Mouse (Mus musculus) frontal cortex, postnatal 14 days (tissue): Measurements from ENCODE around the gene Myo1f.

Experiments
- DNase-seq, 2 experiments: peaks; one replicate each; pipeline ENCODE4 v3.0.0; 2022; ENCODE audit warnings: low spot score in 2 of 2

Gene Myo1f

GRCm38 (mm10) chr17:33555223-33555855 is at the start of gene Myo1f:
TSS of gene Myo1f (plus strand) at chr17:33555707.
- DNase-seq = no peak

GRCm38 (mm10) chr17:33508386-33508785 is 47.1 kb upstream of the Myo1f start:
- DNase-seq = no peak

- DNase-seq = no peak
Observed at GRCm38 (mm10) chr17:33510172-33510571, 45.3 kb upstream of the Myo1f start.

- DNase-seq = no peak
Observed at GRCm38 (mm10) chr17:33512441-33513415, 42.8 kb upstream of the Myo1f start.

- no peak for DNase-seq
Observed at GRCm38 (mm10) chr17:33513874-33514273, 41.6 kb upstream of the Myo1f start.

- DNase-seq = no peak
Observed at GRCm38 (mm10) chr17:33520366-33520765, 35.1 kb upstream of the Myo1f start.

GRCm38 (mm10) chr17:33523431-33523917 is 32.0 kb upstream of the Myo1f start:
- DNase-seq = no peak

GRCm38 (mm10) chr17:33523918-33524755 is 31.4 kb upstream of the Myo1f start, which contains the start of gene Adamts10:
TSS of gene Adamts10 (plus strand) at chr17:33524204.
- peak; percentile 39 to 45 for DNase-seq

GRCm38 (mm10) chr17:33524806-33525373 is 30.6 kb upstream of the Myo1f start:
- no peak for DNase-seq

GRCm38 (mm10) chr17:33526506-33526905 is 29.0 kb upstream of the Myo1f start:
- no peak for DNase-seq

GRCm38 (mm10) chr17:33539106-33539675 is 16.3 kb upstream of the Myo1f start:
- DNase-seq = peak in 1 of 2 experiments; percentile 32

GRCm38 (mm10) chr17:33539878-33540277 is 15.6 kb upstream of the Myo1f start:
- no peak for DNase-seq

GRCm38 (mm10) chr17:33549212-33549611 is 6.3 kb upstream of the Myo1f start:
- no peak for DNase-seq

GRCm38 (mm10) chr17:33550388-33550787 is 5.1 kb upstream of the Myo1f start:
- DNase-seq = no peak

- no peak for DNase-seq
Observed at GRCm38 (mm10) chr17:33552113-33552512, 3.4 kb upstream of the Myo1f start.

- DNase-seq = no peak
Observed at GRCm38 (mm10) chr17:33552964-33553363, 2.5 kb upstream of the Myo1f start.

- DNase-seq = no peak
Observed at GRCm38 (mm10) chr17:33554536-33554935, 971 bp upstream of the Myo1f start.

- no peak for DNase-seq
Observed at GRCm38 (mm10) chr17:33557922-33558321, 2.4 kb downstream of the Myo1f start.

GRCm38 (mm10) chr17:33563527-33564076 is 8.1 kb downstream of the Myo1f start:
- no peak for DNase-seq

- DNase-seq = no peak
Observed at GRCm38 (mm10) chr17:33564599-33564998, 9.1 kb downstream of the Myo1f start.

- no peak for DNase-seq
Observed at GRCm38 (mm10) chr17:33566182-33566581, 10.7 kb downstream of the Myo1f start.
